Mouse (Mus musculus) regulatory T cell (primary cell): ENCODE measurements around the gene Mid1.
"Not testable (repeated sequence)": the region's sequence is repeated elsewhere in the genome, so short reads cannot be mapped to it uniquely, and the experiment has no call there.

Experiments
- in situ Hi-C: fragments of 300-600 bp; cut with MboI, MseI; formaldehyde crosslinking; loops from one replicate; pipeline ENCODE4 v1.15.1; 2025; ENCODE audit warnings: high pct_unique_total_duplicates

The Mid1 gene

GRCm38 (mm10) chrX:169986519-169987367, 301.7 kb downstream of the Mid1 start:
- in situ Hi-C loops = not testable (repeated sequence)

GRCm38 (mm10) chrX:169987368-169987837, 302.4 kb downstream of the Mid1 start:
- in situ Hi-C loops = not testable (repeated sequence)

GRCm38 (mm10) chrX:169988571-169989218, 303.7 kb downstream of the Mid1 start:
- in situ Hi-C loops = not testable (repeated sequence)

GRCm38 (mm10) chrX:169989219-169989595, 304.2 kb downstream of the Mid1 start:
- in situ Hi-C loops = not testable (repeated sequence)

GRCm38 (mm10) chrX:169989691-169990631, 305.0 kb downstream of the Mid1 start:
- in situ Hi-C loops = loop anchor here (5.0 kb wide), 1 partner anchor 682 kb away; the partner anchor contains the start of gene Asmt

- in situ Hi-C loops = loop anchor here (5.0 kb wide), 1 partner anchor 681 kb away; the partner anchor contains the start of gene Asmt
Observed at GRCm38 (mm10) chrX:169991128-169991873, 306.3 kb downstream of the Mid1 start.

- in situ Hi-C loops = loop anchor here (5.0 kb wide), 1 partner anchor 680 kb away; the partner anchor contains the start of gene Asmt
Observed at GRCm38 (mm10) chrX:169992086-169992930, 307.3 kb downstream of the Mid1 start.

GRCm38 (mm10) chrX:169992951-169993547, 308.1 kb downstream of the Mid1 start:
- in situ Hi-C loops = loop anchor here (5.0 kb wide), 1 partner anchor 679 kb away; the partner anchor contains the start of gene Asmt

- in situ Hi-C loops = loop anchor here (5.0 kb wide), 1 partner anchor 678 kb away; the partner anchor contains the start of gene Asmt
Observed at GRCm38 (mm10) chrX:169994011-169994865, 309.2 kb downstream of the Mid1 start.

- in situ Hi-C loops = loop anchor here (5.0 kb wide), 1 partner anchor 677 kb away; the partner anchor contains the start of gene Asmt
Observed at GRCm38 (mm10) chrX:169994866-169995711, 310.1 kb downstream of the Mid1 start.

- in situ Hi-C loops = not testable (repeated sequence)
Observed at GRCm38 (mm10) chrX:169995909-169996521, 311.0 kb downstream of the Mid1 start.

- in situ Hi-C loops = not testable (repeated sequence)
Observed at GRCm38 (mm10) chrX:169996926-169997325, 311.9 kb downstream of the Mid1 start.

- in situ Hi-C loops = not testable (repeated sequence)
Observed at GRCm38 (mm10) chrX:169997456-169997853, 312.5 kb downstream of the Mid1 start.

- in situ Hi-C loops = not testable (repeated sequence)
Observed at GRCm38 (mm10) chrX:169997854-169998456, 313.0 kb downstream of the Mid1 start.

- in situ Hi-C loops = not testable (repeated sequence)
Observed at GRCm38 (mm10) chrX:169998559-169999219, 313.7 kb downstream of the Mid1 start.
